Mouse (Mus musculus) C2C12 (cell line): ENCODE measurements around the gene 3110009E18Rik.

Source experiments
- CEBPB ChIP-seq: IDR thresholded peaks from one replicate; pipeline ENCODE4 v1.6.1; 2011; ENCODE audit warnings: low read depth, mild to moderate bottlenecking, control low read depth, moderate library complexity
- CTCF ChIP-seq: IDR thresholded peaks from one replicate; pipeline ENCODE4 v1.5.1; 2011; ENCODE audit not compliant: control insufficient read depth, insufficient read depth, insufficient read length
- MAX ChIP-seq: IDR thresholded peaks from one replicate; pipeline ENCODE4 v1.6.1; 2011; ENCODE audit warnings: mild to moderate bottlenecking, control low read depth
- MYOD1 ChIP-seq: IDR thresholded peaks from one replicate; pipeline ENCODE4 v1.6.1; 2011; ENCODE audit warnings: low read depth; ENCODE audit not compliant: control insufficient read depth, insufficient read length
- MYOG ChIP-seq: IDR thresholded peaks from one replicate; pipeline ENCODE4 v1.6.1; 2011; ENCODE audit not compliant: control insufficient read depth, insufficient read length; ENCODE audit errors: extremely low read depth
- USF1 ChIP-seq: IDR thresholded peaks from one replicate; pipeline ENCODE4 v1.6.1; 2011; ENCODE audit warnings: low read depth, mild to moderate bottlenecking, control low read depth, moderate library complexity

DNA sequence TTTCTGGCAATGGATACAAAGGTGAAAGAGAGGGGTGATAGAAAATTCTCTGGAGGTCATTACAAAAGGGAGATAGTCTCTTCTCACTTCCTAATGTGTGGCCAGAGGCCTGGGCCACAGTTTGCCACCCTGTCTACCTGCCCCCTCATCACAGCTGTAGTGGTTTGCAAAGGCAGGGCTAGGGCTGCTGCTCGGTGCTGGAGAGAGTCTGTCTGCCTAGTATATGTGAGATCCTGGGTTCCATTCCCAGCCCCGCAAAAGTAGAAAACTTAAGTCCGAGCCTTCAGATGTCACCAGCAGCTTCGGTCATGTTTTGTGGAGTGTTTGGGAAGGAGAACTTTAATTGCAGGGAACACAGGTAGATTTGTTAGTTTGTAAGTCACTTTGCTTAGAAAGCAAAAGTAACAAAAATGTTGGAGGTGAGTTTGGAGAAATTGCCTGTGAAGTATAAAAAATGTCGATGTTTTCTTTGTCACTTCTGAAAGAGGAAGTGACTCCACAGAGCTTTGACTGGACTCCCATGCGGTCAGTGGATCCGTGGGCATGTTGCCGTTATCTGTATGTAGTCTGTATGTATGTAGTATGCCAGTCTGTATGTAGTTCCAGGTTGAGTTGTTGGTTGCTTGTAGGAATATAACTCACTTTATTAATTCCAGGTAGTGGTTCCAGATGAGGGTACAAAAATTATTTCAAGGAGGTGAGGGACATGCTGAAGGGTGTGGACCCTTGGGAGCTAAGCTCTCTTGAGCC lies 1.8 kb downstream of the 3110009E18Rik start:
- TF ChIP-seq CTCF (no peak), MAX (no peak), USF1 (no peak), CEBPB (no peak), MYOG (no peak), MYOD1 (no peak)
